In the genomic region with DNA sequence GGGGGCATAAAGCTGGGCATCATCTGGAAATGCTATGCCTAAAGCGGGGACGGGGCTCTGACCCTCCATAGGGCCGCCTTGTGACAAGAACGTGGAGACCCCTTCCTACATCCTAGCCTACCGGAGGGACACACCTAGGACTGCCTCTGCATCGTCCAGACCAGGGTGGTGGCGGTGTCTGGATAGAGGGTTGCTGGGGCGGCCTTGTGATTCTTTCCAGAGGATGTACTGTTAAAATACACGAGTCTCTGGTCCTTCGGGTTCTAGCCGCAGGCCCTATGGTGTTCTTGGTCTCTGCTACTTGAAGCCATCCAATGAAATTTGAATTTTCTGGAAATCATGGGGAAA, we compare ENCODE assay signal across 8 mouse cellular contexts. TPM values are rescaled to one million over a fixed set of nuclear protein-coding genes. Genes with fewer than 3 reads are reported as not detected.
DNase-seq lines count a peak whose midpoint lies in the region; ATAC-seq and TF ChIP-seq lines count a peak whose summit lies in the region.

No protein-coding gene starts in this region.

- ATAC-seq in forebrain, embryonic 15.5 days (replicated peaks) = no peak
- ATAC-seq in liver, embryonic 15.5 days (ENCODE audit: insufficient read depth) = no peak

- no peaks in the 10 kb centered on the region for H3K27me3 ChIP-seq in C2C12 (ENCODE audit: control insufficient read depth, insufficient read depth, insufficient read length)
- peaks cover 61% of the 10 kb centered on the region for H3K27me3 ChIP-seq in forebrain, embryonic 15.5 days
- peaks cover 76% of the 10 kb centered on the region for H3K27me3 ChIP-seq in liver, embryonic 15.5 days

- peaks cover 26% of the 10 kb centered on the region for H3K36me3 ChIP-seq in C2C12 (ENCODE audit: control insufficient read depth, insufficient read depth)
- no peaks in the 10 kb centered on the region for H3K36me3 ChIP-seq in forebrain, embryonic 15.5 days
- H3K36me3 ChIP-seq in liver, embryonic 15.5 days (replicated peaks) = no peaks in the 10 kb centered on the region

- H3K79me2 ChIP-seq in C2C12 (ENCODE audit: control insufficient read depth, insufficient read depth) = peaks cover 13% of the 10 kb centered on the region

- H3K4me3 ChIP-seq in gastrocnemius, adult 2 months = peak overlapping the region; percentile 83
- H3K4me3 ChIP-seq in C2C12 (ENCODE audit: insufficient read depth, poor library complexity, severe bottlenecking) = peak overlapping the region; percentile 56
- peak overlapping the region; percentile 52 for H3K4me3 ChIP-seq in forebrain, embryonic 15.5 days
- H3K4me3 ChIP-seq in liver, embryonic 15.5 days (replicated peaks) = peak overlapping the region; percentile 43

- TF ChIP-seq CTCF in gastrocnemius, adult 2 months (IDR thresholded peaks at IDR 0.05) = no peak
- TF ChIP-seq CTCF in C2C12 (IDR thresholded peaks at IDR 0.05; ENCODE audit: control insufficient read depth, insufficient read depth, insufficient read length) = no peak

- H3K4me1 ChIP-seq in forebrain, embryonic 15.5 days = peaks cover 34% of the 10 kb centered on the region
- H3K4me1 ChIP-seq in liver, embryonic 15.5 days (replicated peaks) = 0 out of 2 replicates have a peak, but pooled peaks cover 6% of the 10 kb centered on the region

- H3K9me3 ChIP-seq in forebrain, embryonic 15.5 days = no peaks in the 10 kb centered on the region
- H3K9me3 ChIP-seq in liver, embryonic 15.5 days (replicated peaks) = no peaks in the 10 kb centered on the region

- intact Hi-C loops in gastrocnemius, adult 2 months (cut with DNase I) = loop anchor here (5.0 kb wide), 1 partner anchor 104 kb away; no protein-coding TSS in a partner anchor
- intact Hi-C loops in gastrocnemius, postnatal 14 days (cut with DNase I; ENCODE audit: low total_unique reads) = no loop called here

- H3K9ac ChIP-seq in forebrain, embryonic 15.5 days (replicated peaks) = 0 out of 2 replicates have a peak overlapping the region, but pooled peaks have one; percentile 52
- no peak overlapping the region for H3K9ac ChIP-seq in liver, embryonic 15.5 days

- no peak for DNase-seq in gastrocnemius, adult 2 months
- DNase-seq in gastrocnemius, postnatal 14 days = no peak
- DNase-seq in T-cell, adult 2 months (ENCODE audit: low spot score) = no peak
- no peak for DNase-seq in right cerebral cortex, postnatal 36 days (ENCODE audit: low spot score in 2 of 2)
- no peak for DNase-seq in left cerebral cortex, adult 9 months (ENCODE audit: low spot score in 2 of 2)

- H3K79me3 ChIP-seq in C2C12 (ENCODE audit: low read depth) = peaks cover 3% of the 10 kb centered on the region

- H3K4me2 ChIP-seq in forebrain, embryonic 15.5 days (replicated peaks) = peak overlapping the region; percentile 98
- H3K4me2 ChIP-seq in liver, embryonic 15.5 days = peak overlapping the region; percentile 46

- peak overlapping the region; percentile 81 for H3ac ChIP-seq in C2C12 (ENCODE audit: control insufficient read depth, insufficient read length, low read depth)

- H3K27ac ChIP-seq in gastrocnemius, adult 2 months = peak overlapping the region; percentile 91
- no peak overlapping the region for H3K27ac ChIP-seq in forebrain, embryonic 15.5 days (replicated peaks)
- H3K27ac ChIP-seq in liver, embryonic 15.5 days (replicated peaks) = no peak overlapping the region

- 9% methylated on average over 11 of the region's 11 CpGs for WGBS in forebrain, embryonic 15.5 days
- 4% methylated on average over 11 of the region's 11 CpGs for WGBS in liver, embryonic 15.5 days (ENCODE audit: insufficient replicate concordance)

TF ChIP-seq in C2C12, 6 proteins besides CTCF, POLR2A, EP300 and RAD21:
- TF ChIP-seq FOSL1 (IDR thresholded peaks at IDR 0.05; ENCODE audit: insufficient read depth, low read length, poor library complexity, severe bottlenecking) = no peak

RNA-seq across cellular contexts. Expression of a gene that starts 2.9 kb away (rescaled TPM):
- total RNA-seq in gastrocnemius, adult 2 months (2021) = 10 to 100 TPM; 28.8 to 43.1 TPM
- total RNA-seq in gastrocnemius, postnatal 14 days (2021) = 100 to 1,000 TPM in 1 of 2 experiments, 10 to 100 TPM in 1; 92.1 to 338 TPM
- polyA plus RNA-seq in C2C12 (2012; fragmentation: generic; extraction: Trizol) = 56.7 TPM
- polyA plus RNA-seq in forebrain, embryonic 15.5 days (2015; fragmentation: Nextera tagmentation; extraction: Ambion mirVana) = 25.5 and 26.5 TPM in 2 replicates
- 18.8 and 23.4 TPM in 2 replicates for polyA plus RNA-seq in liver, embryonic 15.5 days (2015; fragmentation: Nextera tagmentation; extraction: Ambion mirVana)
